Mouse (Mus musculus) megakaryocyte, embryonic 14.5 days (primary cell): ENCODE measurements at regions not wholly inside any gene's neighbourhood (a gene's known extent, or its start where the extent isn't known, plus 50 kb on each side); places are given as distances from the start of the nearest gene placed in this dataset.

ENCODE experiments used
- FLI1 ChIP-seq: IDR thresholded peaks from 2 replicates; pipeline ENCODE4 v1.6.1; 2012; ENCODE audit warnings: low read length, inconsistent platforms, mixed read lengths
- GATA1 ChIP-seq: IDR thresholded peaks from 3 replicates; pipeline ENCODE4 v1.6.1; 2012; ENCODE audit warnings: mixed read lengths, low read length, inconsistent platforms, borderline replicate concordance

DNA sequence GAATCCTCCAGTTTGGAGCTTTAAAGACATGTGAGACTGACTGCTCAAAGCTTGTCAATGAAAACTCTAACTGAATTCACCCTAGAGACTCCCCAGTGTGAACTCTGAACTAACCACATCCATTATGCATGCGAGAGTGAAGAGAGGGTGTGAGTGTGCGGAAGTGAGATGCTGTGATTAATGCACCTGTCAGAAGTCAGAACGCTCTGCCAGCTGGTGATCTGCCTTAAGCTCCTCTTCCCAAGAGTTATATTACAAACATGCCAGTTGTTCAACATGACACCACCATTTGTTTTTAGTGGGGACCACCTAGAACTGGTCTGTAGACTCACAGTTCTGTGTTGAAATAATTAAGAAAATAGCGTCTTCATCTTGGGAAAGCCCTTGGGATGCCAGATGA, 92.8 kb upstream of the Kbtbd8 start:
- TF ChIP-seq GATA1 (no peak), FLI1 (no peak)
